Mouse (Mus musculus): Measurements from ENCODE around the gene Ptpru. TPM values are rescaled to one million over a fixed set of nuclear protein-coding genes. Genes with fewer than 3 reads are reported as not detected.

Gene Ptpru
- total and polyA plus RNA-seq, 3 experiments, result 0.38 TPM; not detected in 2

- H3K4me1 ChIP-seq (ENCODE audit: control insufficient read depth in 1 of 2, insufficient read depth in 2 of 2), result no peaks in the 10 kb centered on the region
- H3K4me2 ChIP-seq (ENCODE audit: insufficient read depth, low read depth, poor library complexity, severe bottlenecking), result no peak overlapping the region
- H3K9ac ChIP-seq (ENCODE audit: insufficient read depth, low read depth), result no peak overlapping the region
- H3K27me3 ChIP-seq (replicated peaks), result peaks cover 87% of the 10 kb centered on the region
- H3K79me2 ChIP-seq (replicated peaks; ENCODE audit: control insufficient read depth, extremely low read depth, insufficient read depth, poor library complexity, severe bottlenecking), result no peaks in the 10 kb centered on the region
- no peaks in the 10 kb centered on the region for H3K36me3 ChIP-seq (replicated peaks in 1 of 2; ENCODE audit: control insufficient read depth in 1 of 2, insufficient read depth in 1 of 2, low read length in 1 of 2)
- DNase-seq (ENCODE audit: extremely low read depth), result no peak
- in situ Hi-C loops (cut with MboI; ENCODE audit: low pct_ligation_motif_present, low pct_unique_long_range_greater_than_20kb, low sequenced_read_pairs) (no loop called here), dilution Hi-C loops (cut with MboI; ENCODE audit: extremely low pct_ligation_motif_present, extremely low pct_unique_long_range_greater_than_20kb, low sequenced_read_pairs) (no loop called here)
- no peaks in the 10 kb centered on the region for H3K9me3 ChIP-seq (replicated peaks; ENCODE audit: low read length)
- TF ChIP-seq ZMIZ1 (IDR thresholded peaks at IDR 0.05; ENCODE audit: low read depth, low read length) (no peak), POLR2AphosphoS2 (IDR thresholded peaks at IDR 0.05; ENCODE audit: low read depth, low read length) (no peak), JUND (conservative IDR thresholded peaks at IDR 0.05; ENCODE audit: low read depth, low read length) (no peak), HCFC1 (IDR thresholded peaks at IDR 0.05; ENCODE audit: low read depth, low read length) (no peak), JUN (IDR thresholded peaks at IDR 0.05; ENCODE audit: insufficient read depth, low read depth, low read length) (no peak), E2F4 (IDR thresholded peaks at IDR 0.05; ENCODE audit: insufficient replicate concordance, low read depth, low read length) (no peak), USF1 (IDR thresholded peaks at IDR 0.05; ENCODE audit: low read depth, low read length) (no peak), ZKSCAN1 (IDR thresholded peaks at IDR 0.05; ENCODE audit: borderline replicate concordance, low read depth, low read length) (no peak), UBTF (IDR thresholded peaks at IDR 0.05; ENCODE audit: low read depth, low read length) (no peak), MAZ (IDR thresholded peaks at IDR 0.05; ENCODE audit: low read depth, low read length) (no peak), ZNF384 (IDR thresholded peaks at IDR 0.05; ENCODE audit: low read depth, low read length) (no peak), ETS1 (conservative IDR thresholded peaks at IDR 0.05; ENCODE audit: low read depth, low read length) (no peak), RAD21 (IDR thresholded peaks at IDR 0.05; ENCODE audit: low read depth, low read length) (no peak), ZC3H11A (IDR thresholded peaks at IDR 0.05; ENCODE audit: low read depth, low read length) (no peak), CHD1 (IDR thresholded peaks at IDR 0.05; ENCODE audit: low read depth, low read length) (no peak), MYC (IDR thresholded peaks at IDR 0.05; ENCODE audit: low read depth, low read length) (no peak), MAX (IDR thresholded peaks at IDR 0.05; ENCODE audit: low read length) (no peak), MEF2A (IDR thresholded peaks at IDR 0.05; ENCODE audit: borderline replicate concordance, low read depth, low read length) (no peak)
- H3K4me3 ChIP-seq (replicated peaks in 1 of 3; ENCODE audit: low read depth in 2 of 3, low read length in 2 of 3, poor library complexity in 1 of 3), result no peak overlapping the region
- no peak overlapping the region for H3K27ac ChIP-seq (ENCODE audit: insufficient read depth, low read depth)
These were observed 97.5 kb downstream of the Ptpru start for GRCm38 (mm10) chr4:131740621-131741020.

GRCm38 (mm10) chr4:131728628-131729027, 109.5 kb downstream of the Ptpru start:
- Histone ChIP-seq H3K9me3 (replicated peaks; ENCODE audit: low read length) (peaks cover 2% of the 10 kb centered on the region), H3K79me2 (replicated peaks; ENCODE audit: control insufficient read depth, extremely low read depth, insufficient read depth, poor library complexity, severe bottlenecking) (no peaks in the 10 kb centered on the region), H3K36me3 (replicated peaks in 1 of 2; ENCODE audit: control insufficient read depth in 1 of 2, insufficient read depth in 1 of 2, low read length in 1 of 2) (no peaks in the 10 kb centered on the region), H3K9ac (ENCODE audit: insufficient read depth, low read depth) (no peak overlapping the region), H3K4me2 (ENCODE audit: insufficient read depth, low read depth, poor library complexity, severe bottlenecking) (no peak overlapping the region), H3K27ac (ENCODE audit: insufficient read depth, low read depth) (no peak overlapping the region), H3K4me3 (replicated peaks in 1 of 3; ENCODE audit: low read depth in 2 of 3, low read length in 2 of 3, poor library complexity in 1 of 3) (no peak overlapping the region), H3K27me3 (replicated peaks) (peaks cover 91% of the 10 kb centered on the region), H3K4me1 (ENCODE audit: control insufficient read depth in 1 of 2, insufficient read depth in 2 of 2) (no peaks in the 10 kb centered on the region)
- TF ChIP-seq POLR2AphosphoS2 (IDR thresholded peaks at IDR 0.05; ENCODE audit: low read depth, low read length), result no peak
- TF ChIP-seq BHLHE40 (IDR thresholded peaks at IDR 0.05; ENCODE audit: low read depth, low read length), result no peak
- TF ChIP-seq E2F4 (IDR thresholded peaks at IDR 0.05; ENCODE audit: insufficient replicate concordance, low read depth, low read length), result no peak
- TF ChIP-seq ELF1 (IDR thresholded peaks at IDR 0.05; ENCODE audit: low read depth, low read length), result no peak
- no peak for TF ChIP-seq USF1 (IDR thresholded peaks at IDR 0.05; ENCODE audit: low read depth, low read length)
- TF ChIP-seq CHD2 (IDR thresholded peaks at IDR 0.05; ENCODE audit: low read length), result no peak
- no peak for TF ChIP-seq SIN3A (IDR thresholded peaks at IDR 0.05; ENCODE audit: low read length)
- TF ChIP-seq MEF2A (IDR thresholded peaks at IDR 0.05; ENCODE audit: borderline replicate concordance, low read depth, low read length), result no peak
- no peak for TF ChIP-seq GABPA (IDR thresholded peaks at IDR 0.05; ENCODE audit: insufficient replicate concordance, low read depth, low read length)
- no peak for TF ChIP-seq TCF12 (IDR thresholded peaks at IDR 0.05; ENCODE audit: low read depth, low read length)
- TF ChIP-seq ZKSCAN1 (IDR thresholded peaks at IDR 0.05; ENCODE audit: borderline replicate concordance, low read depth, low read length), result no peak
- TF ChIP-seq PAX5 (IDR thresholded peaks at IDR 0.05; ENCODE audit: low read length), result no peak
- dilution Hi-C loops (cut with MboI; ENCODE audit: extremely low pct_ligation_motif_present, extremely low pct_unique_long_range_greater_than_20kb, low sequenced_read_pairs), result no loop called here
- in situ Hi-C loops (cut with MboI; ENCODE audit: low pct_ligation_motif_present, low pct_unique_long_range_greater_than_20kb, low sequenced_read_pairs), result loop anchor here (5.0 kb wide), 1 partner anchor 109 kb away; the partner anchor contains the start of gene Ptpru
- no peak for DNase-seq (ENCODE audit: extremely low read depth)
